Comparison of ENCODE assay signal across 21 mouse cellular contexts in genomic region chr2:105125205-105125604, GRCm38 (mm10). TPM values are rescaled to one million over a fixed set of nuclear protein-coding genes. Genes with fewer than 3 reads are reported as not detected.
DNase-seq lines count a peak whose midpoint lies in the region; ATAC-seq and TF ChIP-seq lines count a peak whose summit lies in the region.
"Had no signal": no experiment of that assay in that cellular context is flagged by ENCODE, and none has a peak within 500 bp of the region (broad histone marks: within the 10 kb centered on the region; RNA-seq: fewer than 3 reads in every experiment).

No protein-coding gene starts in this region.

- TF ChIP-seq CTCF in kidney, postnatal 0 days (IDR thresholded peaks at IDR 0.05; ENCODE audit: low read depth): no peak
- TF ChIP-seq CTCF in testis, adult 2 months (IDR thresholded peaks at IDR 0.05; ENCODE audit: control insufficient read depth, insufficient read depth, insufficient replicate concordance, low read depth, low read length): no peak
- no peak for TF ChIP-seq CTCF in stomach, postnatal 0 days (IDR thresholded peaks at IDR 0.05; ENCODE audit: low read depth)

- no peak for DNase-seq in heart, adult 8-10 months (ENCODE audit: low spot score)
- no peak for DNase-seq in kidney, postnatal 0 days (ENCODE audit: low spot score)
- DNase-seq in kidney, adult 9 months: no peak
- no peak for DNase-seq in testis, postnatal 14 days (ENCODE audit: low spot score)
- DNase-seq in stomach, postnatal 0 days (ENCODE audit: low spot score): no peak
- no peak for DNase-seq in adipocyte (ENCODE audit: low spot score)
- DNase-seq: adrenal gland, postnatal 36 days; cerebellum, postnatal 14 days; kidney, adult 8-10 months; lung, adult 18-20 months had no signal

- WGBS in heart, embryonic 13.5 days: 2% methylated on average over 8 of the region's 8 CpGs
- 4% methylated on average over 8 of the region's 8 CpGs for WGBS in kidney, postnatal 0 days
- WGBS in stomach, postnatal 0 days: 6% methylated on average over 8 of the region's 8 CpGs

- H3K27me3 ChIP-seq in heart, embryonic 13.5 days (replicated peaks): peaks cover 97% of the 10 kb centered on the region
- H3K27me3 ChIP-seq in kidney, postnatal 0 days (ENCODE audit: insufficient read depth, low read length): peaks cover 30% of the 10 kb centered on the region
- peaks cover 4% of the 10 kb centered on the region for H3K27me3 ChIP-seq in testis, adult 2 months (ENCODE audit: control insufficient read depth, insufficient read depth, low read length)
- H3K27me3 ChIP-seq in stomach, postnatal 0 days (ENCODE audit: control insufficient read depth, insufficient read depth, low read length): peaks cover 49% of the 10 kb centered on the region

- peaks cover 29% of the 10 kb centered on the region for H3K4me1 ChIP-seq in heart, embryonic 13.5 days
- H3K4me1 ChIP-seq in kidney, postnatal 0 days (replicated peaks; ENCODE audit: insufficient read depth, low read length): 0 out of 2 replicates have a peak, but pooled peaks cover 6% of the 10 kb centered on the region
- peaks cover 15% of the 10 kb centered on the region for H3K4me1 ChIP-seq in testis, adult 2 months (ENCODE audit: control insufficient read depth, insufficient read depth, low read length)
- no peaks in the 10 kb centered on the region for H3K4me1 ChIP-seq in stomach, postnatal 0 days (replicated peaks; ENCODE audit: control insufficient read depth, insufficient read depth)

- peak overlapping the region; percentile 39; the same call in 1 of the 2 replicates for H3K27ac ChIP-seq in heart, embryonic 13.5 days (replicated peaks)
- H3K27ac ChIP-seq in kidney, postnatal 0 days: peak overlapping the region; percentile 86
- peak overlapping the region; percentile 12 for H3K27ac ChIP-seq in testis, adult 2 months (ENCODE audit: control insufficient read depth, insufficient read depth, low read depth, low read length)
- H3K27ac ChIP-seq in stomach, postnatal 0 days (replicated peaks): no peak overlapping the region
- H3K27ac ChIP-seq: embryonic facial prominence, embryonic 13.5 days; forebrain, embryonic 10.5 days had no signal

- TF ChIP-seq EP300 in stomach, postnatal 0 days (optimal IDR thresholded peaks at IDR 0.05): no peak

- peak overlapping the region; percentile 67 for H3K4me2 ChIP-seq in heart, embryonic 13.5 days
- H3K4me2 ChIP-seq in kidney, postnatal 0 days (ENCODE audit: low read length): peak overlapping the region; percentile 68
- H3K4me2 ChIP-seq in stomach, postnatal 0 days (replicated peaks; ENCODE audit: low read depth): no peak overlapping the region
- H3K4me2 ChIP-seq: embryonic facial prominence, embryonic 13.5 days had no signal

- H3K9me3 ChIP-seq in heart, embryonic 13.5 days: no peaks in the 10 kb centered on the region
- no peaks in the 10 kb centered on the region for H3K9me3 ChIP-seq in kidney, postnatal 0 days (replicated peaks; ENCODE audit: low read length)
- no peaks in the 10 kb centered on the region for H3K9me3 ChIP-seq in stomach, postnatal 0 days (ENCODE audit: control insufficient read depth, low read length)
- H3K9me3 ChIP-seq: embryonic facial prominence, embryonic 13.5 days; forebrain, embryonic 10.5 days had no signal

- peak overlapping the region; percentile 58 for H3K4me3 ChIP-seq in heart, embryonic 13.5 days
- H3K4me3 ChIP-seq in kidney, postnatal 0 days (replicated peaks; ENCODE audit: low read depth, low read length): peak overlapping the region; percentile 71
- peak overlapping the region; percentile 20 for H3K4me3 ChIP-seq in testis, adult 2 months (ENCODE audit: control insufficient read depth, low read depth, low read length)
- 0 out of 2 replicates have a peak overlapping the region, but pooled peaks have one; percentile 2 for H3K4me3 ChIP-seq in stomach, postnatal 0 days (ENCODE audit: low read depth, low read length)
- H3K4me3 ChIP-seq: embryonic facial prominence, embryonic 13.5 days; forebrain, embryonic 10.5 days had no signal

- no peak for ATAC-seq in heart, embryonic 13.5 days (ENCODE audit: extremely low read depth, insufficient number of reproducible peaks, low FRiP score, low TSS enrichment)
- ATAC-seq in kidney, postnatal 0 days (replicated peaks; ENCODE audit: low FRiP score, low read depth): no peak
- ATAC-seq in stomach, postnatal 0 days (ENCODE audit: low FRiP score, low TSS enrichment): no peak

- no peaks in the 10 kb centered on the region for H3K36me3 ChIP-seq in heart, embryonic 13.5 days
- H3K36me3 ChIP-seq in kidney, postnatal 0 days (ENCODE audit: insufficient read depth, low read length): no peaks in the 10 kb centered on the region
- H3K36me3 ChIP-seq in testis, adult 2 months (ENCODE audit: control insufficient read depth, insufficient read depth, low read length): no peaks in the 10 kb centered on the region
- no peaks in the 10 kb centered on the region for H3K36me3 ChIP-seq in stomach, postnatal 0 days (ENCODE audit: control insufficient read depth, insufficient read depth, low read length)
- H3K36me3 ChIP-seq: embryonic facial prominence, embryonic 13.5 days; forebrain, embryonic 10.5 days had no signal

- H3K9ac ChIP-seq in heart, embryonic 13.5 days: peak overlapping the region; percentile 84
- H3K9ac ChIP-seq in kidney, postnatal 0 days (ENCODE audit: low read depth, low read length): peak overlapping the region; percentile 61
- H3K9ac ChIP-seq in stomach, postnatal 0 days (ENCODE audit: low read length): no peak overlapping the region
- H3K9ac ChIP-seq: embryonic facial prominence, embryonic 13.5 days had no signal

- TF ChIP-seq POLR2A in testis, adult 2 months (IDR thresholded peaks at IDR 0.05; ENCODE audit: control insufficient read depth, low read depth, low read length): no peak

RNA-seq across cellular contexts. Expression of gene Wt1, which starts 1.1 kb away (rescaled TPM):
- 22.2 and 26.1 TPM in 2 replicates for polyA plus RNA-seq in heart, embryonic 13.5 days (2015; fragmentation: Nextera tagmentation; extraction: Ambion mirVana)
- total RNA-seq in heart, adult 8-10 months (2022): 1 to 10 TPM; 4.7 to 8.3 (median 5.3) TPM
- polyA plus RNA-seq in kidney, postnatal 0 days (2015; fragmentation: Nextera tagmentation; extraction: Ambion mirVana): 93.6 and 95.7 TPM in 2 replicates
- 31.5 and 40.2 TPM in 2 replicates for polyA plus RNA-seq in testis, adult 2 months (2012; rRNA removed)
- 3.6 and 5.0 TPM in 2 replicates for polyA plus RNA-seq in stomach, postnatal 0 days (2015; fragmentation: Nextera tagmentation; extraction: Ambion mirVana)
- total RNA-seq: megakaryocyte progenitor cell, adult 5-6 weeks; MEL; monocyte, adult 5-6 weeks; neutrophil, adult 5-6 weeks had no signal

RNA-seq across cellular contexts. Expression of gene Gm11060, which starts 33.4 kb away (rescaled TPM):
- not detected in 2 replicates for polyA plus RNA-seq in heart, embryonic 13.5 days (2015; fragmentation: Nextera tagmentation; extraction: Ambion mirVana)
- not detected for total RNA-seq in heart, adult 8-10 months (2022)
- polyA plus RNA-seq in kidney, postnatal 0 days (2015; fragmentation: Nextera tagmentation; extraction: Ambion mirVana): not detected in 2 replicates
- polyA plus RNA-seq in testis, adult 2 months (2012; rRNA removed): not detected in 2 replicates
- polyA plus RNA-seq in stomach, postnatal 0 days (2015; fragmentation: Nextera tagmentation; extraction: Ambion mirVana): not detected in 2 replicates
- total RNA-seq: adrenal gland, postnatal 36 days; layer of hippocampus, postnatal 14 days; left cerebral cortex, postnatal 36 days; megakaryocyte progenitor cell, adult 5-6 weeks; MEL; monocyte, adult 5-6 weeks; neutrophil, adult 5-6 weeks had no signal
- polyA plus RNA-seq: embryonic facial prominence, embryonic 13.5 days; forebrain, embryonic 10.5 days; gonadal fat pad, adult 2 months had no signal

Comparison
In these comparisons a context has a peak if more than half of its experiments do, and no peak if none do; other contexts are left out.
1. H3K4me3 ChIP-seq: peak in every context shown above with its lines; median percentile 71 in kidney, postnatal 0 days; 58 in heart, embryonic 13.5 days; 20 in testis, adult 2 months; 2 in stomach, postnatal 0 days.